Mouse (Mus musculus) ES-Bruce4 (cell line): ENCODE measurements around the gene Dctpp1. TPM values are rescaled to one million over a fixed set of nuclear protein-coding genes. Genes with fewer than 3 reads are reported as not detected.
A peak's percentile ranks its signal among the peaks of the same experiment; 100 is the strongest.

ENCODE experiments used
- H3K27ac ChIP-seq: 2 replicates; pipeline ENCODE4 v1.5.1; 2012; ENCODE audit warnings: low read length, inconsistent platforms; ENCODE audit not compliant: insufficient read depth
- H3K27me3 ChIP-seq: 2 replicates; pipeline ENCODE4 v1.6.1; 2012; ENCODE audit warnings: mild to moderate bottlenecking, low read length, inconsistent platforms; ENCODE audit not compliant: control insufficient read depth, poor library complexity, insufficient read depth, severe bottlenecking
- H3K36me3 ChIP-seq: 2 replicates; pipeline ENCODE4 v1.6.1; 2012; ENCODE audit warnings: inconsistent platforms, mild to moderate bottlenecking, low read length, moderate library complexity; ENCODE audit not compliant: control insufficient read depth, poor library complexity, insufficient read depth, severe bottlenecking
- H3K4me1 ChIP-seq: one replicate; pipeline ENCODE4 v1.8.1; 2011; ENCODE audit warnings: low read length; ENCODE audit not compliant: control insufficient read depth, insufficient read depth
- H3K4me3 ChIP-seq: 2 replicates; pipeline ENCODE4 v1.5.1; 2011; ENCODE audit warnings: low read depth, mild to moderate bottlenecking, low read length
- H3K9ac ChIP-seq: 2 replicates; pipeline ENCODE4 v1.6.1; 2012; ENCODE audit warnings: low read depth, mild to moderate bottlenecking, inconsistent platforms; ENCODE audit not compliant: poor library complexity, severe bottlenecking
- H3K9me3 ChIP-seq: replicated peaks from 2 replicates; pipeline ENCODE4 v1.6.1; 2012; ENCODE audit warnings: mild to moderate bottlenecking, low read length, inconsistent platforms; ENCODE audit not compliant: control insufficient read depth, poor library complexity, insufficient read depth, severe bottlenecking
- CTCF ChIP-seq: IDR thresholded peaks from one replicate; pipeline ENCODE4 v1.8.1; 2011; ENCODE audit warnings: low read depth, low read length
- EP300 ChIP-seq: IDR thresholded peaks from 2 replicates; pipeline ENCODE4 v1.6.1; 2011; ENCODE audit warnings: low read depth, low read length; ENCODE audit not compliant: insufficient read depth
- POLR2A ChIP-seq: IDR thresholded peaks from one replicate; pipeline ENCODE4 v1.8.1; 2011; ENCODE audit warnings: low read length; ENCODE audit not compliant: insufficient read depth
- polyA plus RNA-seq: library from polyadenylated mRNA; stranded (reverse); fragments of >200 nt; gene quantifications from 2 replicates; pipeline ENCODE4 v1.2.4, GENCODE M21; 2011; ENCODE audit warnings: low read depth; ENCODE audit not compliant: missing spikeins, insufficient read depth, insufficient read length

Gene Dctpp1
- polyA plus RNA-seq, 1 experiment: 135 TPM

DNA sequence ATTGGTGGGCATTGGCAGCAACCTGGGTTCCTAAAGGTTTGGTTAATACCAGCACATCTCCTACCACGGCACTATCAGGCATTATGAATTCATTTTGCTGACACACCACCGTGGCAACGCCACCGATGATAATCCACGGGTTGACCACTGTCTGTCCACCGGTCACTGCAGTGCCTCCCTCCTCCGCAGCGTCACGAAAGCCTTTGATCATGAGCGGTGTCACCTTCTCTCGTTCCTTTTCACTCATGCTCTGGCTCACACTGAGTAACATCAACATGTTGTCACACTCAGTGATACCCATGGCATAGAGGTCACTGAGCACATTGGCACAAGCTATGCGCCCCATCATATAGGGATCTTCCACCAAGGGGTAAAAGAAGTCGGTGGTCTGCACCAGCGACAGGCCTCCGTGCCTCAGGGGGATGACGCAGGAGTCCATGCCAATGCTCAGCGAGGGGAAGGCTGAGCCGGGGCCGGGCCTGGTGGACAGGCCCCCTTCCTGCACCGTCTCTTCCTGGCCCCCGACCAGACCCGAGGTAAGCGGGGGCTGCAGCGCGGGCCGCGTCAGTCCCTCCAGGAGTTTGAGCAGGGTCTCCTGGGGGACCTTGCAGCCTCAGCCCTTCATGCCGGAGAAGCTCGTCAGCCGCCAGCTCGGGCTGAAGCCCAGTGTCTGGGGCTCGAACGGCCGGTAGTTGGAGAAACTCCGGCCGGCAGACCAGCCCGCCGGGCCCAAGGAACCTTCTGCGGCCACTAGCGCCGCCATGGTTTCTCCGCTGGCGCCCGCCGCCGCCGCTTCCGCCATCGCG lies 12.8 kb upstream of the Dctpp1 start:
- H3K9me3 ChIP-seq: 0 out of 2 replicates have a peak, but pooled peaks cover 3% of the 10 kb centered on the region
- peak overlapping the region; percentile 84 for H3K4me3 ChIP-seq
- peak overlapping the region; percentile 97 for H3K9ac ChIP-seq
- TF ChIP-seq CTCF (no peak), POLR2A (no peak), EP300 (no peak)
- H3K27me3 ChIP-seq: no peaks in the 10 kb centered on the region
- no peaks in the 10 kb centered on the region for H3K4me1 ChIP-seq
- no peak overlapping the region; the same call in 1 of the 2 replicates for H3K27ac ChIP-seq
- H3K36me3 ChIP-seq: peaks cover 10% of the 10 kb centered on the region

DNA sequence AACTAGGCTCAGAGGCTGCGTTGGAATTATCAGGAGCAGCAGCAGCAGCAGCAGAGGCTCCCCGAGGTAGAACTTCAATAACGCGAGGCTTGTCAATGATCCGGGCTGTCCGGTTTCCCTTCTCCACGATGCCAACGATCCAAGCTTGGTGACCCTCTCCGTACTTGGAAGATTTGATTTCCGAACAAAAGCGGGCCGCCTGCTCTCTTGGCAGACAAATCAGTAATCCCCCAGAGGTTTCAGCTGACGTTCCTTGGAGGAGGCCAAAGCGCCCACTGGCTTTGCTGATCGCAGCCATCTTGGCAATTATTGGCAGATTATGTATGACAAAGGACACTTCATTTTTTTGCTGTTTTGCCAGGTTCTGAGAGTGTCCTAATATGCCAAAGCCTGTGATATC lies 12.1 kb upstream of the Dctpp1 start:
- peaks cover 10% of the 10 kb centered on the region for H3K36me3 ChIP-seq
- H3K27ac ChIP-seq: no peak overlapping the region
- TF ChIP-seq POLR2A (no peak), EP300 (no peak), CTCF (no peak)
- peak overlapping the region; percentile 84 for H3K4me3 ChIP-seq
- no peaks in the 10 kb centered on the region for H3K4me1 ChIP-seq
- no peaks in the 10 kb centered on the region for H3K27me3 ChIP-seq
- H3K9me3 ChIP-seq: 0 out of 2 replicates have a peak, but pooled peaks cover 5% of the 10 kb centered on the region
- H3K9ac ChIP-seq: peak overlapping the region; percentile 97

DNA sequence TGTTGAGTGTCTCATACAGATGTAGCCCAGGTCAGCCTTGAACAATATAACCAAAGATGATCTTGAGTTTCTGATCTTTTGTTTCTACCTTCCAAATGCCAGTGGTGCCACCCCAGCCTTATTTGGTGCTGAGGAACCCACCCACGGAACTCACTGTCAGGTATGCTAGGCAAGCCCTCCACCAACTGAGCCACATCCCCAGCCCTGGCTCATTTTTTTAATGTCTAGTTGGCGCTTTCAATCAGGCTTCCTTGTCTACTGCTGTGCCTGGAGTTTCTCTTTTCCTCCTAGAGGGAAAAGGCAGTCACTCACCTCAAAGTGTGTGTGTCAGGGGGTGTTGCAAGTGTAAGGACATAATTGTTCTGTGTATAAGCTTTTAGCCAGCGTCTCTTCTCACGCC lies 10.6 kb upstream of the Dctpp1 start:
- no peaks in the 10 kb centered on the region for H3K27me3 ChIP-seq
- H3K9ac ChIP-seq: no peak overlapping the region
- TF ChIP-seq POLR2A (no peak), EP300 (no peak), CTCF (no peak)
- H3K4me3 ChIP-seq: no peak overlapping the region
- H3K4me1 ChIP-seq: no peaks in the 10 kb centered on the region
- no peak overlapping the region for H3K27ac ChIP-seq
- H3K36me3 ChIP-seq: peaks cover 10% of the 10 kb centered on the region
- H3K9me3 ChIP-seq: 0 out of 2 replicates have a peak, but pooled peaks cover 5% of the 10 kb centered on the region

DNA sequence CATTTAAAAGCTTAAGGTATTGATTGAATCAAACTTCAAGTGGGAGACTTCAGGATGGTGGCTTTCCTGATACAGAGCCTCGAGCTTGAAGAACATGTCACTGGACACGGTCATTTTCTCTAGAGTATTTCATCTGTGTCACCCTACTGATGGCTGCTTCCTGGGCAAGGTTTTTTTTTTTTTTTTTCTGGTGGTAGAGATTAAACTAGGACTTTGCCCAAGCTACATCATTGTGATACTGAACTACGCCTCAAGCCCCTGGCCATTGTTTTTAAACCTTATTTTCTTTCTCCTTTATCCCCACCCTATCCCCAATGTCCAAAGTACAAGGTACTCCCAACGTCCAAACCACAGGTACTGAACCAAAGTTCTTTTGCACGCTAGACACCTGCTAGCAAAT lies 10.2 kb upstream of the Dctpp1 start:
- Histone ChIP-seq H3K27me3 (no peaks in the 10 kb centered on the region), H3K4me1 (no peaks in the 10 kb centered on the region), H3K36me3 (peaks cover 10% of the 10 kb centered on the region), H3K4me3 (no peak overlapping the region), H3K27ac (no peak overlapping the region), H3K9ac (no peak overlapping the region), H3K9me3 (0 out of 2 replicates have a peak, but pooled peaks cover 5% of the 10 kb centered on the region)
- TF ChIP-seq POLR2A (no peak), EP300 (no peak), CTCF (no peak)

DNA sequence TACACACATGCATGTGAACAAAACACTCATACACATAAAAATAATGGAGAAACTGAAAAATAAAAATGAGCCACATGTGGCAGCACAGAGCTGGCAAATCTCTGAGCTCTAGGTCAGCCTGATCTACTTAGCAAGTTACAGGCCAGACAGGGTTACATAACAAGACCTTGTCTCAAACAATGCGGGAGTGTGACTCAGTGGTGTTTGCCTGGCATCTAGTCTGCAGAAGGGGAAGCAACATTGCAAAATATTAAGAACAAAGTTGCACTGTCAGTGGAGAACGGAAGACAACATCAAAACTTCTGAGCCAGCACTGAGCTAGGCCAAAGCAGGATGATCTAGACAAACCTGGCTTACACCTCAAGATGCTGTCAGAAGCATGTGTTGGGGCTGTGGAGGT lies 9.7 kb upstream of the Dctpp1 start:
- Histone ChIP-seq H3K9me3 (0 out of 2 replicates have a peak, but pooled peaks cover 5% of the 10 kb centered on the region), H3K36me3 (peaks cover 10% of the 10 kb centered on the region), H3K27me3 (no peaks in the 10 kb centered on the region), H3K4me3 (no peak overlapping the region), H3K9ac (no peak overlapping the region), H3K4me1 (no peaks in the 10 kb centered on the region), H3K27ac (no peak overlapping the region)
- no peak for TF ChIP-seq POLR2A
- TF ChIP-seq EP300: no peak
- TF ChIP-seq CTCF: no peak

DNA sequence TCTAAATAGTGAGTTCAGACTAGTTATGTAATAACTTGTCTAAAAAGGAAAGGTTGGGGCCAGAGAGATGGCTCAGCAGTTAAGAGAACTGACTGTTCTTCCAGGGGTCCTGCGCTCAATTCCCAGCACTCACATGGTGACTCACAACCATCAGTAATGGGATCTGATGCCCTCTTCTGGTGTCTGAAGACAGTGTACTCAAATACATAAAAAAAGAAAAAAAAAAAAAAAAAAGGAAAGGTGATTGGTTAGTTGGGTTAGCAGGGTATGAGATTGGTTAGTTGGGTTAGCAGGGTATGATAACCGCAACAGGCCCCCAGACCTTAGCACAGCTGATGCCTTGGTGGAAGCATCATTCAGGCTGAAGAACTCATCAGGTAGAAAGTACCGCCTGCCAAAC lies 3.0 kb upstream of the Dctpp1 start:
- H3K27ac ChIP-seq: no peak overlapping the region
- H3K9ac ChIP-seq: no peak overlapping the region
- 0 out of 2 replicates have a peak, but pooled peaks cover 4% of the 10 kb centered on the region for H3K9me3 ChIP-seq
- H3K4me1 ChIP-seq: no peaks in the 10 kb centered on the region
- no peak overlapping the region for H3K4me3 ChIP-seq
- peaks cover 6% of the 10 kb centered on the region; the same call in 1 of the 2 replicates for H3K36me3 ChIP-seq
- TF ChIP-seq POLR2A (no peak), EP300 (no peak), CTCF (no peak)
- H3K27me3 ChIP-seq: no peaks in the 10 kb centered on the region
